Mouse (Mus musculus) urinary bladder, postnatal 14 days (tissue): Measurements from ENCODE around the gene Nop53.
A peak's percentile ranks its signal among the peaks of the same experiment; 100 is the strongest.
"Not testable (repeated sequence)": the region's sequence is repeated elsewhere in the genome, so short reads cannot be mapped to it uniquely, and the experiment has no call there.

Source experiments
- DNase-seq: peaks from one replicate; pipeline ENCODE4 v3.0.0; 2021; ENCODE audit warnings: low spot score

The Nop53 gene

GRCm38 (mm10) chr7:15919947-15920346 is 25.9 kb downstream of the Nop53 start:
- no peak for DNase-seq

- DNase-seq = no peak
Observed at GRCm38 (mm10) chr7:15918371-15918770, 27.5 kb downstream of the Nop53 start.

GRCm38 (mm10) chr7:15916996-15917395 is 28.9 kb downstream of the Nop53 start:
- DNase-seq = no peak

GRCm38 (mm10) chr7:15916134-15916723 is 29.6 kb downstream of the Nop53 start:
- DNase-seq = no peak

GRCm38 (mm10) chr7:15915695-15916094 is 30.2 kb downstream of the Nop53 start:
- not testable (repeated sequence) for DNase-seq

- DNase-seq = no peak
Observed at GRCm38 (mm10) chr7:15914751-15915150, 31.1 kb downstream of the Nop53 start.

GRCm38 (mm10) chr7:15914252-15914651 is 31.6 kb downstream of the Nop53 start:
- DNase-seq = peak; percentile 33

GRCm38 (mm10) chr7:15912183-15912582 is 33.7 kb downstream of the Nop53 start:
- peak; percentile 71 for DNase-seq

GRCm38 (mm10) chr7:15910521-15910920 is 35.4 kb downstream of the Nop53 start:
- DNase-seq = no peak

- no peak for DNase-seq
Observed at GRCm38 (mm10) chr7:15907971-15908590, 37.8 kb downstream of the Nop53 start.

- no peak for DNase-seq
Observed at GRCm38 (mm10) chr7:15906602-15907001, 39.3 kb downstream of the Nop53 start.

- no peak for DNase-seq
Observed at GRCm38 (mm10) chr7:15905861-15906260, 40.0 kb downstream of the Nop53 start.

GRCm38 (mm10) chr7:15901366-15902048 is 44.4 kb downstream of the Nop53 start:
- DNase-seq = no peak

GRCm38 (mm10) chr7:15894251-15894650 is 51.6 kb downstream of the Nop53 start:
- DNase-seq = no peak
